Mouse (Mus musculus): Measurements from ENCODE around the gene Cpeb1. TPM values are rescaled to one million over a fixed set of nuclear protein-coding genes. Genes with fewer than 3 reads are reported as not detected.

Gene Cpeb1
- total RNA-seq, 2 experiments from 2014 or later = 66.2 to 72.0 TPM

DNA sequence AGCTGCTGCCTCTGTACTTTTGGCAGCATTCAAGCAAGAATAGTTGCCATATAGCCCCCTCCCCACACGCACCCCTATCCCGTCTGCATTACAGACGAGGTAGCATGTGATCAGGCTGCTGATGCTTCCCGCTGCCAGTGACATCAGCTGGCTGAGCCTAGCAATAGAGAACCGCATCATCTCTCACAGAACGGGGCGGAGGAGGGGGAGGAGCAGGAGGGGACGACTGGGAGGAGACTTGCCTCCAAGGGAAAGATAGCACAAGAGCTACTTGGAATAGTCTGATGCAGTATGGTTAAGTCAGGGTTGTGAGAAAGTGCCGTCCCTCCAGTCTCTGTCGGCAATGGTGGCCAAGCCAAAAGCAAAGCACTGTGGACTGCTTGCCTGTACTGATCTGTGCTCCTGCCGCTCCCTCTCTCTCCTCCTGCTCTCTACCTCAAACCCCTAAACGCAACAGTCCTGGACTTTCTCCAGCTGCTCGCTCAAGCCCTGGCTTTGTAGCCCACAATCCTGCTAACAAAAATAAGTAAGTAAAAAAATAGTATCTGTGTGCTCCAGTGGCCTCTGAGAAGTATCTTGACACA lies 82.8 kb downstream of the Cpeb1 start:
- DNase-seq (ENCODE audit: low spot score in 2 of 2) = peak; percentile 56 to 68

DNA sequence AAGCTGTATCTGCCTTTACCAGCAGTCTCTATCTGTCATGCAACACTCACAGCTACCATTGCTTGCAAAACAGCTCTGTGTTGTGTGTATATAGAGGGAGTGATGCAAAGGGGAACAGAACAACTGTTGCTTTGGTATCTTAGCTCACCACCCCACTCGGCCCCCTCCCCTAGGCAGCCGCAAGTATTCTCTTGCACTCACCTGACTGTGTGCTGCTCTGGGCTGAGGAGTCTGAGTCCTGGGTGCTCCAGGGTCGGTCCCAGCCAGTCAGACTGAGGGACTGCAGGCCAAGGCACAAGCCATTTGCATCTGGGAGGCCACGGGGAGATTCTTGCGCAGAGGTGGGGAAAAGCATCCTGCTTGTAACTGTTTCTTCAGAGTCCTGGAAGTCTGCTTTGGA lies 83.5 kb downstream of the Cpeb1 start:
- peak in 1 of 2 experiments; percentile 11 for DNase-seq (ENCODE audit: low spot score in 2 of 2)

DNA sequence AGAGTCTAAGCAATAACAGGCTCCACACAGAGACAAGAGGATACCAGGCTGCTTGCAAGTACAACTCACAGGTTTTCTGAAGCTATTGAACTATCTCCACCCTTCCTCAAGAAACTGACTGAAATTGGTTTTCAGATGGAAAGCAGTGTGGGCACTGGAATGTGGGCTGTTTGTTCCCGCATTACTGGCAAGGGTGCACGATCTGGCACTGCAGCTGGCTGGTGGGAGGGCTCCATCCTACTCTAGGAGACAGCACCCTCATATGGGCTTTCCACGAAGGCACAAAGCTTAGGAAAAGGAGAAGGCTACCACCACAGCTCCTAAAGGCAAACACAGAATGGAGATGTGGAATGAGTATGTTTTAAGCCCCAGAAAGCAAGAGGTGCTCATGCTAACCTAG lies 85.5 kb downstream of the Cpeb1 start:
- DNase-seq (ENCODE audit: low spot score in 2 of 2) = peak; percentile 61 to 83

DNA sequence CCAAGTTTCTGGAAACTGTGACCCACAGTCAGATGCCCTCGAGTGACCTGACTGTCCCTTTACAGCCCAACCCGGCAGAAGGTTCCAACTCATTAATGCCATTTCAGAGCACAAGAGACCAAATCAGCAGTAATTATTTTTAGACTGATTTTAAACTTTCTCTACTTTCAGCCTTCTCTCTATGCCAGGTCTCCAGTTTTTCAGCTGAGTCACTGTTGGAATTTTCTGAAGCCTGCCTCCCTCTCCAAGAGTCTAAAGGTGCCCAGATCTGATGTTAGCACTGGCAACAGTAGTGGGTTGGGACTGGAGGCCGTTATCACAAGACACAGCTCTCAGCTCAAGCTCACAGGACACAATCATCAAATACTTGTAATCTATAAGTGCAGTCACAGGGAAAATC lies 87.3 kb downstream of the Cpeb1 start:
- DNase-seq (ENCODE audit: low spot score in 2 of 2) = no peak

DNA sequence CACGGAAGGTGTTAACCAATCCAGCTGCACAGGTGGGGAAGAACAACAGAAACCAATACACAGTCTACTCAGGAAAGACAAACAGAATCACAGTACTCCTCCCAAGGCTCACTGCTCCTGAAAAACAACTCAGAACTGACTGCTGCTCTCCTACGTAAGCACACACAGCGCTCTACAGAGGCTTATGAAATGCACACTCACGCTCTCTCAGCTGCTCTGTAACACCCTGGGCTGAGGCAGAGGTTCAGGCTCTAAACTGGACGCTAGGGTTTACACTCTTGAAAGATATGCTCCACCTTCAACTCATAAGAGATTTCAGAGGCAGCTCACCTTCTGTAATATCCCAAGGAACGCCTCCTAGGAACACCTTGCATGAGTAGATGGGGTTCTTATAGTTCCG lies 98.3 kb downstream of the Cpeb1 start:
- DNase-seq (ENCODE audit: low spot score in 2 of 2) = no peak

DNA sequence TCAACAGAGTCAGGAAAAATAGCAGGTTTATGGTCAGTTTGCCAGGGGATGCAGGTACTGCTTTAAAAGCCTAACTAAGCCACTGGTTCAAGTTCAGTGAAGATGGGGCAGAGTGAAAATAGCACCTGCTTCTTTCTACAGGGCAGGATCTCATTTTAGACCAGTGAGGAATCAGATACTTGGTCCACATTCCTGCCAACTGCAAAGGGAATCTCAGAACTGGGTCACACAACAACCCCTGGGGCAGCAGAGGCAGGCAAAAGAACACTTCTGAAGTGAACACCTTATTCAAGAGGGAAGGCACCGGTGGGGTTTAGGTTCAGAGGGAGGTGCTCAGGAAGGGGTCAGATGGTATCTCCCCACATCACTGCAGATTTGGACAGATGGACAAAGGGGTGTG lies 98.9 kb downstream of the Cpeb1 start:
- no peak for DNase-seq (ENCODE audit: low spot score in 2 of 2)

DNA sequence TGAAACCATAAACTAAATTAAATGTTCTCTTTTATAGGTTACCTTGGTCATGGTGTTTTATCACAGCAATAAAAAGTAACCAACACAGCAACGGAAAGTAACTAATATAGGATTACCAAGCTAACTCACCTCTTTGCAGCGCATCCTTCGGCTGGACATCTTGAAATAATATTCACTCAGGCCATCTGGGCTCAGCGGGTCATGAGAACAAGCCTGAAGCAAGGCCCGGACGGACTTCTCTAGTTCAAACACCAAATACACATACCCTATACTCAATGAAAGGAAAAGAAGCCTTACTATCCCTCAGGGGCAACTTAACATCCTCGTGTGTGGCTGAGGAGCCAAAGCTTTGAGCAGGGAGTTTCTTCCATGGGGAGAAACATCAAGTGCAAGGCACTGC lies 99.5 kb downstream of the Cpeb1 start:
- DNase-seq (ENCODE audit: low spot score in 2 of 2) = no peak

DNA sequence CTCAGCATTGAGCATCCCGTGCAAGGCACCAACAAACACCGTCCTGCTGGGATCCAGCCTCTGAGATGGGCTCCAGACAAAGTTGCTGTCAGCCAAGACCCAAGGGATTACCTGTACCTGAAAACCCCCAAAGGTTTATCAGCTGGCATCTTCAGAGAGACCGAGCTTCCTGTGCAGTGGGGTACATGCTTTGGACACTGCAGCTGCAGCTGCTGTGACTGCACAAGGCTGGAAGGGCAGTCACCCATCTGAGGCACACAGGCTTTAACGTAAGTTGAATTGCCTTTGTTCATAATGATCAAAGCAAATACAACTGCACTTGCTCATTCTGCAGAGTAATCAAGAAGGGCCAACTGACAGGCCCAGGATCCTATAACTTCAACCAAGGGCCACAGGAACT lies 103.4 kb downstream of the Cpeb1 start:
- no peak for DNase-seq (ENCODE audit: low spot score in 2 of 2)

DNA sequence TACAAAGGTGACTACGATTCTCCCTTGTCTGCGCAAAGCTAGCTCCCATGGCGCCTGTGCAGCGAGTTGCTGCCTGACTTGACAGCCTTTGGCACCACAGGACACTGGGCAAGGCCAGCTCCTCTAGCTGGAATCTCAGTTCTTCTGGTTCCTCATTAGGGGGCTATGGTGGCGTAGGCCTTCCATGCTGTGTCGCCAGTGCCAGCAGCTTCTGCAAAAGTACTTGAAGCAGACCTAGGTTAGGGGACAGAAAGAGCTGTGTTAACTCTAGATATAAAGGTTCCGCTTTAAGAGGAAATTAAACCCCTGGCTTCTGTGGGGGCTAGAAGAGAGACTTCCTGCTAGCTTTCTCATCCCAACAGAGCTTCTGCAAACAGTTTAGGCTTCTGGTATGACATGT lies 107.1 kb downstream of the Cpeb1 start:
- DNase-seq (ENCODE audit: low spot score in 2 of 2) = no peak

DNA sequence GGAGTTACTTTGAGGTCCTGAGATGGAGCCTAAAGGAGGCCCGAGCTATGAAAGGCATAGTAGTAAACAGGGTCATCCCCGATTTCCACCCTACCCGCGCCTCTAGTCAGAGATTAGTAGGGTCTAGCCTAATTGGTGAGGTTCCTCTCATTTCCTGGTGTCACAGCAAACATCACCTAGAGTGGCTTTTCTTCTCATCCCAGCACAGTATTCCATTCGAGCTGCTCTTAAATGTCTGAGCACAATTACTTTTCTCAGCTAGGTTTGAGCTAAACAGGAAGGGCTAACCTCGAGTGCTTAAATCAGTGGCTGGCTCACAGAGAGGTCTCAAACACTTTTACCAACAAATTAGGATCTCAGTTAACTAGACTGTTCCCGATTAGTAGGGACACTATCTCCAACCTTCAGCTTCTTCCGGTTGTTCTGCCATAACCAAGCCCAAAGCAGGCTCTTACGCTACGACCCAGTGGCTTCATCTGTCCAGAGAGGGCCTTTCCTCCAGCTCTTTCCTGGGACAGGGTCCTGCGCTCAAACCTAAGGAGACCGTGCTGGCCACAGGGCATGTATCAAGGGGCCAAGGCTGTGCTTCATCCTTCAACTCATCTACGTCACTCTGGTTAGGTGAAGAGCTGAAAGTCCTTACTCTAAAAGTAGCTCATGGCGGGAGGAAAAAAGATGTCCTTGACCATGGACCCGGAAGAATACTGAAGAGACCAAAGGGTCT lies 109.7 kb downstream of the Cpeb1 start:
- DNase-seq (ENCODE audit: low spot score in 2 of 2) = no peak

DNA sequence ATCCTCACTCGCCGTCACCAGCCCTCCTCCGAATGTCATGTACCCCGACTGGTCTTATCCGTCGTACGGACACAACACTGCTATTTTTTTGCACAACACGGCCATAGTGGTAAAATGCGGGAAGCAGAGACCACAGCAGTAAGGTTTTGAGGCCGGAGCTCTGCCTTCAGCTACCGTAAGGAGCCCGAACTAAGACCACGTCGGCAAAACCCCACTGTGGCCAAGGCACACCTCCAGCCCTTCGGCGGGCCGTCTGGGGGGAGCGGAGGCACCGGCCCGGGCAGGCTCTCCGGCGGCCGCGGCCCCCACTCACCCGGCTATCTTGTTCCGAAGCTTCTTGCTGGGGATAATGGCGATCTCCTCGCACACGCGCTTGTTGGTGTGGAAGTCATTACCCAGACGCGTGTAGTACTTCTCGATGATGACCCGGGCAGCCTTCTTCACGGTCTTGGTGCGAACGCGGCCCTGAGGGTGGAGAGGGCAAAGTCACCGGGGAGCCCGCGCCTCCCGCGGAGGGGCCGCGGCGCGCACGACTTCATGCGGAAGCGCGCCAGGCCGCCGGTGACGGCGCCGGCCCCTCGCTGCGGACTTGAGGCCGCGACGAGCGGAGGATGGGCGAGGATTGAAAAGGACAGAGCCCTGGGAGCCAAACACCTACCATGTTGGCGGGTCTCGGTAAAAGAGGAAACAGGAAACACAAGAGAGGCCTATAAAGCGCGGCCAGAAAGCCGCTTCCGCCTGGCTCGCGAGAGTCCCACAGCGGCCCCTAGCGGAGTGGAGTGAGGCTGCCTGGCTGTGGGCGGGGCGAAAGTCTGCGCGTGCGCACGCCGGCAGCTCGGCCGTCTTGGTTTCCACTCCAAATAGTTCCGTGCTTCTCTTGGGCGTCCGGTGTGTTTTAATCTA lies 110.5 kb downstream of the Cpeb1 start, which contains the start of gene Rps17:
Gene Rps17 (minus strand): TSS at position 711 of the 903 bp plus-strand sequence.
- DNase-seq (ENCODE audit: low spot score in 2 of 2) = peak; percentile 98 to 99

DNA sequence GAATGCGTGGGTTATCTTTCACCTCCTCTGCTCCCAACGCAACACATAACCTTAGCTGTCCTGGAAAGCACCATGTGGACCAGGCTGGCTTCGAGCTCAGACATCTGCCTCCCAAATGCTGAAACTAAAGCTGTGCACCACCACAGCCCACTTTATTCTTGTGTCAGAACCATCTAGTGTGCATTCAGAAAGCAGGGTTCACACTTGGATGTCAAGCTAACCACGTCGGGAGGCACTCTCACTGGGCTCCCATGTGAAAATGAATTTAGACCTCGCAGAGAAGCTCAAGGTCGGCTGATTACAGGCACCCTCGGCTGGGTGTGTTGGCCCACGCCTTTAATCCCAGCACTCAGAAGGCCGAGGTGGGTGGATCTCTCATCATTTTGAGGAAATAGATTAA lies 111.4 kb downstream of the Cpeb1 start:
- peak; percentile 35 to 57 for DNase-seq (ENCODE audit: low spot score in 2 of 2)

DNA sequence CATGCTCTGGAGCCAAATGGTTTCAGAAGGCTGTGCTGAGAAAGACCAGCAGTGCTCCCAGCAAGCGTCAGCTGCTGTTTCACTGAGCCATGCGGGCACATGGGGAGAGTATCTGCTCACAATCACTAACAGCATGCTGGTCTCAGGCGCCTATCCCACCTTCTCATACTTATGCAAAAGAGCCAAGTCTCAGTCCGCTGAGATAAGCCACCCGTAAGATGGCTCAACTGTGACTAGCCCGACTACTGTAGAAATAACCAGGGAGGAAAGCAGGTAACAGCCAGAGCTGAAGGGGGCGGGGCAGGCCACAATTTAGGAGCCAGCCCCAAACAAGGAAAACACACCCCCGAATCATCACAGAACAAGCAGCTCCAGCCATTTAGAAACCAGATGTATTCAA lies 111.9 kb downstream of the Cpeb1 start:
- peak; percentile 26 to 34 for DNase-seq (ENCODE audit: low spot score in 2 of 2)

DNA sequence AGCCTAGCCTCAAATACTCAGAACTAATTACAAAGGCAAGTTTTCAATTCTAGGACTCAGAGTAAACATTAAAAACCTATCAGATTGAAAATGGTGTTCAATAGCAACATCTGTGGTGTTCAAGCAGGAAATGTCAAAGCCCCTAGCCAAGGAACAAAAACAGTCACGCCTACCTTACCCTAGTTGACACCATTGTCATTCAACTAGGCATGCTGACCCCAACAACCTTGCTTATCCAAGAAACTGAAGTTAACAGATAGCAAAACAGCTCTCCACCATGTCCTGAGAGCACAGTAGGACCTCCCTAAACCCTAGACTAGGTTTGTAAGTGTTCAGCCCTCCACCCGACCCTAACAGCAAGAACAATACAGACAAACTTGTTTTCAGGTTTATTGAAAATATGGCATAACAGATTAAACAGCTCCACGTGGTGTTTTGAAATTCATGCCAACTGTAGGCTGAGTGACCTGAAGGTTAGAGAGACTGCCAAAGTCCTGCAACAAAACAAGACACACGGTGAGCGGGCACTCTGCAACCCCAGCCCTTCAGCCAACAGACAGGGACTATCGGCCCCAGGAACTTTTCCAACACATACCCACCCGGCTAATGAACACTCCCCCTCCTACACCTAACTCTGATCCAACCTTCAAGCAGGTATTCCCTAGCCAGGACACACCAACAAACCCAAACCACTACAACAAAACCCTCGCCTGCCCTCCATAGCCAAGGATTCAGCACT lies 112.7 kb downstream of the Cpeb1 start:
- no peak for DNase-seq (ENCODE audit: low spot score in 2 of 2)

DNA sequence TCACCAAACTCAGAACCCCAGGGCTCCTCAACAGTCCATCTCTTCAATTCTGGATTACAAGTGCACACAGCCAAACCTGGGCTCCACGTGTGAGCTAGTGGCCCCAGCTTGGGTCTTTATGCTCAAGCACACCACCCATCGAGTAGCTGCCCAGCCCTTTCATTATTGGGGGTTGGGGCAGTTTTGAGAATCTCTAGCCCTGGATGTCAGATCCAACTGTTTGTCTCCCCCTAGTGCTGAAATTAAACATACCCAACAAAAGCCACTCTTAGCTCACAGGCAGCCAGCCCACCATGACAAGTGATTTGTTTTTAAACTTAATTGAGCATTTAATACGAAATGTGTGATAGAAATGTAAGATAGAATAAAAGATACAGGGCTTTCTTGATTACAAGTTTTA lies 113.7 kb downstream of the Cpeb1 start:
- peak in 1 of 2 experiments; percentile 53 for DNase-seq (ENCODE audit: low spot score in 2 of 2)

DNA sequence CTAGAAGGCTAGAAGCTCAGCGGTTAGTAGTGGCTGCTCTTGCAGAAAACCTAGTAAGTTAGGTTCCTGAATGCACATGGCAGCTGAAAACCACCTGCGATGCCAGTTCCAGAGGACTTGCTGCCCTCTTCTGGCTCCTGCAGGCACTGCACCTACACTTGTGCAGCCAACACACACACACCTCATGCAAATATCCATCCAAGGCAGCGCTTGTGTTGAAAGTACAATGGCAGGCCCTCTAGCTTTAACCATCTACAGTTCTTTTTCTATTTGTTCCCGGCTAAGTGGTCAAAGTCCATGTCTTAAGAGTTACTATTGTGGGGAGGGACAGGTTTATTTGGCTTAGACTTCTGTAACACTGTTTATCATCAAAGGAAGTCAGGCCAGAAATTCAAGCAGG lies 115.5 kb downstream of the Cpeb1 start:
- DNase-seq (ENCODE audit: low spot score in 2 of 2) = peak in 1 of 2 experiments; percentile 48

DNA sequence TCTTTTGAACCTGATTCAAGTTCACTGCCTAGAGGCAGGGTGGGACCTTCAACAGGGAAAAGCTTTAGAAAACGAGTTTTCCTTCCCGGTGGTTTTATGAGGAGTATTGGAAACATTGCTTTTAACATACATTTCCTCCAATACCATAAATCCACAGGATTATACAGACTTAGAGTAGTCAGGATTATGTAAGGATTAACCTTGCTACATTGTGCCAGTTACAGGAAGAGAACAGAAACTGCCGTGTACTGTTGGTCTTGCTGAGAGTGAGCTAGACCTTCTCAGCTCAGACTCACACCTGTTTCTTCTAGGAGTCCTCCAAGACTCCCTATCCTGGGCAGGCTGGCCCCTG lies 116.8 kb downstream of the Cpeb1 start:
- DNase-seq (ENCODE audit: low spot score in 2 of 2) = no peak

DNA sequence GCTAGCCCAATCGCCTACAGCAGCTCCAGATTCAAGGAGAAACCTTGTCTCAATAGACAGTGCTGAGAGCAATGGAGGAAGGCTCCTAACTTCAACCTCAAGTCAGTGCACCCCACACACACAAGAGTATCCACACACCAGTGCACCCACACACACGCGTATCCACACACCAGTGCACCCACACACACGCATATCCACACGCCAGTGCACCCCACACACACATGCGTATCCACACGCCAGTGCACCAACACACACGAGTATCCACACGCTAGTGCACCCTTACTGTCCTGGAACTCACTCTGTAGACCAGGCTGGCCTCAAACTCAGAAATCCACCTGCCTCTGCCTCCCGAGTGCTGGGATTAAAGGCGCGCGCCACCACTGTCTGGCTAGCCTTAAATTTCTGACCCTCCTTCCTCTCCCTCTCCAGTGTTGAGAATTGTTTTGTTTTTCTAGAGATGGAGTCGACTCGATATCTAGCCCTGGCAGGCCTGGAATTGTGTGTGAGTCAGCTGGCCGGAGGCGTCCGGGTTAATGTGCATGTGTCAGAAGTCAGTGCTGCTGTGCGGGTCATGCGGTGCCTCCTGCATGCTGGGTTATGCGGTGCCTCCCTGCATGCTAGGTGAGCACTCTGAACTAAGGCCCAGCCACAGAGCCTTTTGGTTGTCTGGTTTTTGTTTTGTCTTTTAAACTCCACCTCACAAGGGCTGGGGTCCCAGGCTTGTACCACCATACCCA lies 117.3 kb downstream of the Cpeb1 start:
- DNase-seq (ENCODE audit: low spot score in 2 of 2) = no peak

DNA sequence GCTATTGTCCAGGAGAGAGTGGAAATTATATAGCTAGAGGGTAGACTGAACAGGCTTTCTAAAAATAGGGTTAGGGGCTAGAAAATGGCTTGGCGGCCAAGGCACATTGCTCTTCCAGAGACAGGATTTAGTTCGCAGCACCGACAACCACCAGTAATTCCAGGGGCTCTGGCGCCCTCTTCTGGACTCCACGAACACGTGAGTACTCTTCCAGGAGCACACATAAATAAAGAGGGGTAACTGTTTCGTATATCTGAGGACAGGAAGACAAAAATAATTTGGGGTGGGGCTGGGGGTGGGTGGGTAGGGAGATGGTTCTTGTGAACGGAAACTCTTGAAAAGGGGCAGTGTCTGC lies 118.9 kb downstream of the Cpeb1 start:
- no peak for DNase-seq (ENCODE audit: low spot score in 2 of 2)

DNA sequence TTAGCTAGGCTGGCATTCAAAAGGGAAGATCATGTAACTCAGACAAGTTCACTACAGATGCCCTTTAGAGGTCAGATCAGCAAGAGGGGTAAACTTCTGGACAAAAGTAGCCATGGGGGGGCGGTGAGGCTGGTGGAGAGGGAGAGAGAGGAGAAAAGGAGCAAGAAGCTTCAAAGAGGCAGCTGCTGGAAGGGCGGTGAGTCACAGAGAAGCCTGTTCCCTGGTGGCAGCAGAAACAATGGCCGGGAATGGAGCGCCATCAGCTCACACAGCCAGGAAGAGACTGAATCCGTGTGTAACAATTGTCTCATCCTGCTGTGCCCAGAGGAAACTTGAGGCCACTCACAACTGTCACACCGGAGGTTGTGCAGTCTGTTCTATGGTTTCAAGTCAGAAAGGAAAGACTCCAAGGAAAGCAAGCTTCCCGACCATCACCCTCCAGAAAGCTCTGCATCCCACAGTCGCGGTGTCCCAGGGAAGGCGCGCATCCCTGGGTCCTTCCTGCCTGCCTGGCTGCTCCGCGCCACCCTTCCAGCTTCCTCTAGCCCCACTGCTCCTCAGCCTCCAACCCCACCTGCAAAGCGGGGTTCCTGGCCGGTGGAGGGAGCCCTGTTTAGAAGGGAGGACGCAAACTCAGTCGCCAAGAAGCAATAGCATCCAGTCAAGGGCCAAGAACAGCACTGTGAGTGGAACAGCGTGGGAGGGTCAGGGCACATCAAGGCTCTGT lies 119.4 kb downstream of the Cpeb1 start:
- no peak for DNase-seq (ENCODE audit: low spot score in 2 of 2)
